Mouse (Mus musculus) CH12F3 (cell line): ENCODE measurements around the gene Prr36.
"Not testable (repeated sequence)": the region's sequence is repeated elsewhere in the genome, so short reads cannot be mapped to it uniquely, and the experiment has no call there.

Experiments used
- in situ Hi-C: fragments of 300-500 bp; cut with MboI; formaldehyde crosslinking; loops from 2 replicates; pipeline ENCODE4 v1.14.3; 2020; ENCODE audit warnings: low sequenced_read_pairs

Prr36 gene

GRCm38 (mm10) chr8:4216791-4217621, at the start of gene Prr36:
Gene Prr36 (minus strand): TSS chr8:4217459.
- in situ Hi-C loops: no loop called here

GRCm38 (mm10) chr8:4265160-4265914, 48.1 kb upstream of the Prr36 start:
- in situ Hi-C loops: no loop called here

GRCm38 (mm10) chr8:4263105-4263791, 46.0 kb upstream of the Prr36 start:
- in situ Hi-C loops: no loop called here

- in situ Hi-C loops: no loop called here
These were observed 42.5 kb upstream of the Prr36 start for GRCm38 (mm10) chr8:4259805-4260170.

GRCm38 (mm10) chr8:4259125-4259804, 42.0 kb upstream of the Prr36 start, which contains the start of gene Ctxn1:
Gene Ctxn1 (minus strand): TSS chr8:4259274.
- in situ Hi-C loops: no loop called here

- in situ Hi-C loops: no loop called here
These were observed 41.4 kb upstream of the Prr36 start for GRCm38 (mm10) chr8:4258678-4259077.

- in situ Hi-C loops: no loop called here
These were observed 41.0 kb upstream of the Prr36 start for GRCm38 (mm10) chr8:4258233-4258632.

- in situ Hi-C loops: no loop called here
These were observed 40.1 kb upstream of the Prr36 start for GRCm38 (mm10) chr8:4257350-4257749.

- in situ Hi-C loops: no loop called here
These were observed 39.7 kb upstream of the Prr36 start for GRCm38 (mm10) chr8:4256911-4257310.

- in situ Hi-C loops: not testable (repeated sequence)
These were observed 38.2 kb upstream of the Prr36 start for GRCm38 (mm10) chr8:4255471-4255870.

- in situ Hi-C loops: no loop called here
These were observed 36.7 kb upstream of the Prr36 start for GRCm38 (mm10) chr8:4254001-4254400.

- in situ Hi-C loops: no loop called here
These were observed 35.9 kb upstream of the Prr36 start, which contains the start of gene Snapc2 for GRCm38 (mm10) chr8:4252934-4253841. Gene Snapc2 (plus strand): TSS chr8:4253080.

GRCm38 (mm10) chr8:4252116-4252760, 35.0 kb upstream of the Prr36 start:
- in situ Hi-C loops: no loop called here

GRCm38 (mm10) chr8:4250306-4250970, 33.2 kb upstream of the Prr36 start:
- in situ Hi-C loops: no loop called here

GRCm38 (mm10) chr8:4249213-4249612, 32.0 kb upstream of the Prr36 start:
- in situ Hi-C loops: no loop called here

- in situ Hi-C loops: no loop called here
These were observed 30.8 kb upstream of the Prr36 start, which contains the start of gene Tgfbr3l for GRCm38 (mm10) chr8:4247951-4248540. Gene Tgfbr3l (plus strand): TSS chr8:4248214.

- in situ Hi-C loops: no loop called here
These were observed 30.0 kb upstream of the Prr36 start for GRCm38 (mm10) chr8:4247241-4247640.

- in situ Hi-C loops: no loop called here
These were observed 28.5 kb upstream of the Prr36 start for GRCm38 (mm10) chr8:4245737-4246136.
